Mouse (Mus musculus) heart, embryonic 13.5 days (tissue): ENCODE measurements around the gene Cpeb1. TPM values are rescaled to one million over a fixed set of nuclear protein-coding genes. Genes with fewer than 3 reads are reported as not detected.

Experiments used
- ATAC-seq: fragments of 200-750 bp; cut with Nextera tagmentation; 2 replicates; pipeline ENCODE4 v1.8.0; 2017; ENCODE audit warnings: moderate TSS enrichment; ENCODE audit not compliant: insufficient number of reproducible peaks, low FRiP score, low TSS enrichment; ENCODE audit errors: extremely low read depth
- H3K27ac ChIP-seq: fragments of 300-500 bp; sonication (generic); replicated peaks from 2 replicates; pipeline ENCODE4 v1.5.1; 2015; ENCODE audit warnings: moderate library complexity, mild to moderate bottlenecking, inconsistent platforms
- H3K27me3 ChIP-seq: fragments of 300-500 bp; sonication (generic); replicated peaks from 2 replicates; pipeline ENCODE4 v1.6.1; 2015; ENCODE audit warnings: mild to moderate bottlenecking, inconsistent platforms
- H3K36me3 ChIP-seq: fragments of 300-500 bp; sonication (generic); 2 replicates; pipeline ENCODE4 v1.6.1; 2015; ENCODE audit warnings: mild to moderate bottlenecking, inconsistent platforms
- H3K4me1 ChIP-seq: fragments of 300-500 bp; sonication (generic); 2 replicates; pipeline ENCODE4 v1.6.1; 2015; ENCODE audit warnings: inconsistent platforms
- H3K4me2 ChIP-seq: fragments of 300-500 bp; sonication (generic); 2 replicates; pipeline ENCODE4 v1.6.1; 2015; ENCODE audit warnings: inconsistent platforms, mild to moderate bottlenecking, moderate library complexity
- H3K4me3 ChIP-seq: fragments of 300-500 bp; sonication (generic); 2 replicates; pipeline ENCODE4 v1.5.1; 2015; ENCODE audit warnings: moderate library complexity, mild to moderate bottlenecking, inconsistent platforms
- H3K9ac ChIP-seq: fragments of 300-500 bp; sonication (generic); 2 replicates; pipeline ENCODE4 v1.6.1; 2015; ENCODE audit warnings: inconsistent platforms, mild to moderate bottlenecking, moderate library complexity
- H3K9me3 ChIP-seq: fragments of 300-500 bp; sonication (generic); 2 replicates; pipeline ENCODE4 v1.6.1; 2016; ENCODE audit warnings: inconsistent platforms
- WGBS: fragments of 180-500 bp; shearing (Covaris S2); methylation state at CpG from one replicate; pipeline ENCODE4 v1.1.7; 2015; ENCODE audit warnings: mixed read lengths; 5-methylcytosine and 5-hydroxymethylcytosine counted together
- polyA plus RNA-seq: library from polyadenylated mRNA; unstranded; fragments of >200 nt; fragmentation: Nextera tagmentation; extraction: Ambion mirVana; gene quantifications from 2 replicates; pipeline ENCODE4 v1.2.1, GENCODE M21; 2015

The Cpeb1 gene
- polyA plus RNA-seq, 1 experiment from 2014 or later = 2.4 TPM

DNA sequence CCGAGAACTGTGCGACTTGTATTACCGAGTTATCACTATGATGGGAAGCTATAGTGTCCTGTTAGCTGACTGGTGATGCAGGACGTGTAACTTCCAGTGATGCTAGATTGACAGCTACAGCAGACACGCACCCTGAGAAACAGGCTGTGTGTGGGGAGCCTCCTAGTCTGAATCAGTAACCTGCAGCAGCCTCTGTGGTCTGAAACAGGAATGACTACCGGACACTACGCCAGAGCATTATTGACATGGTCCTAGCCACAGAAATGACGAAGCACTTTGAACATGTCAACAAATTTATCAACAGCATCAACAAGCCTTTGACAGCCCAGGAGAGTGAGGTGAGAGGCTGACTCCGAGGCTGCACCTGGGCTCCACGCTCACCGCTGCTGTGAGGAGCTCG is 129.2 kb downstream of the Cpeb1 start:
- H3K9ac ChIP-seq = no peak overlapping the region
- H3K27ac ChIP-seq = no peak overlapping the region
- H3K9me3 ChIP-seq = no peaks in the 10 kb centered on the region
- peaks cover 6% of the 10 kb centered on the region for H3K4me1 ChIP-seq
- ATAC-seq = no peak
- 79% methylated on average over 12 of the region's 12 CpGs for WGBS
- no peaks in the 10 kb centered on the region for H3K27me3 ChIP-seq
- no peak overlapping the region for H3K4me2 ChIP-seq
- no peak overlapping the region for H3K4me3 ChIP-seq
- H3K36me3 ChIP-seq = peaks cover 21% of the 10 kb centered on the region

DNA sequence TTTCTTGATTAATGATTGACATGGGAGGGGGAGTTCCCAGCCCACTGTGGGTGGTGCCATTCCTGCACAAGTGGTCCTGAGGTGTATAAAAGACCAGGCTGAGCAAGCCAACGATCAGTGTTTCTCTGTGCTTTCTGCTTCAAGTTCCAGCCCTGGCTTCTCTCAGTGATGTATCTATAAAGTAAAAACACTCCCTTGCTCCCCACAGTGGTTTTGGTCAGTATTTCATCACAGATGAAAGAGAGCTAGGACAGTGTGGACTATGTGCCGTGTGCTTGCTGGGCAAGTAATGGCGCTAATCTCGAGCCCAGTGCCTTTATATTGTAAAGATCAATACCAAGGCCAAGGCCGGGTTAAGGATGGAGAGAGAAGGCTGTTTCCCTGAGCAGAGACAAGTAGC is 133.5 kb downstream of the Cpeb1 start:
- H3K4me3 ChIP-seq = no peak overlapping the region
- 75% methylated on average over 5 of the region's 5 CpGs for WGBS
- no peaks in the 10 kb centered on the region for H3K36me3 ChIP-seq
- H3K9ac ChIP-seq = no peak overlapping the region
- no peaks in the 10 kb centered on the region for H3K4me1 ChIP-seq
- H3K27me3 ChIP-seq = no peaks in the 10 kb centered on the region
- ATAC-seq = no peak
- H3K27ac ChIP-seq = no peak overlapping the region
- no peak overlapping the region for H3K4me2 ChIP-seq
- H3K9me3 ChIP-seq = no peaks in the 10 kb centered on the region

DNA sequence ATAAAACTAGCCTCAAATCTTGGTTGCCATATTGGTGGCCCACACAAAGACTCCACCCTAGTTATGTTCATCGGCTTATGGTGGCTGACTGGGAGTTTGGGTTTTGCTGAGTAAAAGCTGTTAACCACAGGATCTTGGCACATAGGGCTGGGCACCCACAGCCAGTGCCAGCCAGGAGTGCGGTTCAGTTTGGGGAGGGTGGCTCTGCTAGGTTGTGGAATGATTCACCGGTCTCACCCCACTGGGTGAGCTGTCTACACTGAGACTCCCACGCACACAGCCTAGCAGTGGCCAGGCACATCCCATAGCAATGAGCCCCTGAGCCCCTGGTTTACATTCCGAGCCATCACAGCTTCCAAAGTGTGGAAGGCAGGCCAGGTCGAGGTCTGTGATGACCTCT is 135.5 kb downstream of the Cpeb1 start:
- H3K36me3 ChIP-seq = no peaks in the 10 kb centered on the region
- no peak overlapping the region for H3K27ac ChIP-seq
- no peaks in the 10 kb centered on the region for H3K4me1 ChIP-seq
- no peaks in the 10 kb centered on the region for H3K9me3 ChIP-seq
- WGBS = 77% methylated on average over 6 of the region's 6 CpGs
- no peaks in the 10 kb centered on the region for H3K27me3 ChIP-seq
- no peak overlapping the region for H3K4me3 ChIP-seq
- no peak overlapping the region for H3K4me2 ChIP-seq
- no peak for ATAC-seq
- H3K9ac ChIP-seq = no peak overlapping the region

GRCm38 (mm10) chr7:81315583-81315982 is 139.7 kb downstream of the Cpeb1 start:
- Histone ChIP-seq H3K27ac (no peak overlapping the region), H3K36me3 (no peaks in the 10 kb centered on the region), H3K4me2 (no peak overlapping the region), H3K9me3 (0 out of 2 replicates have a peak, but pooled peaks cover 3% of the 10 kb centered on the region), H3K9ac (no peak overlapping the region), H3K4me3 (no peak overlapping the region), H3K27me3 (no peaks in the 10 kb centered on the region), H3K4me1 (no peaks in the 10 kb centered on the region)
- ATAC-seq = no peak
- WGBS = 62% methylated on average over 8 of the region's 8 CpGs

GRCm38 (mm10) chr7:81311581-81311980 is 143.7 kb downstream of the Cpeb1 start:
- H3K9me3 ChIP-seq = 0 out of 2 replicates have a peak, but pooled peaks cover 3% of the 10 kb centered on the region
- no peaks in the 10 kb centered on the region for H3K27me3 ChIP-seq
- H3K4me3 ChIP-seq = no peak overlapping the region
- no peak overlapping the region for H3K4me2 ChIP-seq
- H3K27ac ChIP-seq = no peak overlapping the region
- H3K4me1 ChIP-seq = 0 out of 2 replicates have a peak, but pooled peaks cover 4% of the 10 kb centered on the region
- H3K36me3 ChIP-seq = no peaks in the 10 kb centered on the region
- no peak for ATAC-seq
- H3K9ac ChIP-seq = no peak overlapping the region

- H3K4me3 ChIP-seq = no peak overlapping the region
- ATAC-seq = no peak
- H3K4me1 ChIP-seq = 0 out of 2 replicates have a peak, but pooled peaks cover 4% of the 10 kb centered on the region
- no peak overlapping the region for H3K4me2 ChIP-seq
- 89% methylated on average over 1 of the region's 1 CpGs for WGBS
- no peaks in the 10 kb centered on the region for H3K27me3 ChIP-seq
- H3K9me3 ChIP-seq = 0 out of 2 replicates have a peak, but pooled peaks cover 3% of the 10 kb centered on the region
- no peak overlapping the region for H3K27ac ChIP-seq
- H3K36me3 ChIP-seq = no peaks in the 10 kb centered on the region
- no peak overlapping the region for H3K9ac ChIP-seq
Measured at GRCm38 (mm10) chr7:81311130-81311529, 144.1 kb downstream of the Cpeb1 start.

- H3K27ac ChIP-seq = no peak overlapping the region
- no peak overlapping the region for H3K4me2 ChIP-seq
- H3K9me3 ChIP-seq = 0 out of 2 replicates have a peak, but pooled peaks cover 3% of the 10 kb centered on the region
- H3K36me3 ChIP-seq = no peaks in the 10 kb centered on the region
- 0 out of 2 replicates have a peak, but pooled peaks cover 4% of the 10 kb centered on the region for H3K4me1 ChIP-seq
- H3K27me3 ChIP-seq = no peaks in the 10 kb centered on the region
- no peak for ATAC-seq
- no peak overlapping the region for H3K9ac ChIP-seq
- WGBS = 54% methylated on average over 6 of the region's 6 CpGs
- H3K4me3 ChIP-seq = no peak overlapping the region
Measured at GRCm38 (mm10) chr7:81309247-81309646, 146.0 kb downstream of the Cpeb1 start.

- Histone ChIP-seq H3K9ac (no peak overlapping the region), H3K9me3 (0 out of 2 replicates have a peak, but pooled peaks cover 3% of the 10 kb centered on the region), H3K4me3 (no peak overlapping the region), H3K36me3 (no peaks in the 10 kb centered on the region), H3K27me3 (no peaks in the 10 kb centered on the region), H3K4me1 (0 out of 2 replicates have a peak, but pooled peaks cover 4% of the 10 kb centered on the region), H3K27ac (no peak overlapping the region), H3K4me2 (no peak overlapping the region)
- 74% methylated on average over 8 of the region's 8 CpGs for WGBS
- ATAC-seq = no peak
Measured at GRCm38 (mm10) chr7:81307735-81308134, 147.5 kb downstream of the Cpeb1 start.

DNA sequence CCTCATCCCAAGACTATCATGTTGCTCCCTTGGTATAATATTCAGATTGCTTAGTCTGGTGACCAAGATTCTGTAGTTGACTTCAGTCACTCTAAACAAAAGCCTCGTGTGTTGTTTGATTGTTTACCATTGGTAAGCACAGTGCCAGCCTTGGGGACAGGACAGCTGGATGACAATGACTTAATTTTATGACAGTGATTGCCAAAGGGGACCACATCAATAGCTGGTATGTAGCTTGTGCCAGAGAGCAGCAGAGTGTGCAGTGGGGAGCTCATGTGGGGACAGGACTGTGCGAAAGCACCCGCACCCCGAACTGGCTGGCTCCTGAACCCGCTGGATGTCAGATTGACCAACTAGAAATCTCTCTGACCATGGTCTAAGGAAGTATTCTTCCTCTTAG is 150.6 kb downstream of the Cpeb1 start:
- Histone ChIP-seq H3K36me3 (no peaks in the 10 kb centered on the region), H3K4me3 (no peak overlapping the region), H3K4me2 (no peak overlapping the region), H3K27ac (no peak overlapping the region), H3K9me3 (no peaks in the 10 kb centered on the region), H3K27me3 (no peaks in the 10 kb centered on the region), H3K4me1 (0 out of 2 replicates have a peak, but pooled peaks cover 4% of the 10 kb centered on the region), H3K9ac (no peak overlapping the region)
- 78% methylated on average over 5 of the region's 5 CpGs for WGBS
- ATAC-seq = no peak

DNA sequence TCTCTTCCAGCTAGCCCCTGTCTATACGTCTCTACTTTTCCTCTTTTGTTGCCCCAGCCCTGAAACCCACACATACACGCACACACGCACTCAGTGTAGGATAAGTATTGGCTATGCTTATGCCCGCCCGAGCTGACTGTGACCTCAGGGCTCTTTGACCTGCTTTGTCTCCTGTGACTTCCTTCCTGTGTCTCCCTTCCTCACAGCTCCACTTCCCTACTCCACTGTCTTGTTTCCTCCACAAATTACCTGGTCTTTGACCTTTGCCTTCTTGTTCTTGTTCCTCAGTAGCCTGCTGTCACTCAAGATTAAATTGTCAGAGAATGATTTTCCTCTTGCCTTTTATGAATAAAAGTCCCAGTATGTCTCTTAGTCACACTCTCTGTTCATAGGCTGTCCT is 151.2 kb downstream of the Cpeb1 start:
- Histone ChIP-seq H3K27me3 (no peaks in the 10 kb centered on the region), H3K27ac (no peak overlapping the region), H3K4me3 (no peak overlapping the region), H3K4me1 (no peaks in the 10 kb centered on the region), H3K9ac (no peak overlapping the region), H3K4me2 (no peak overlapping the region), H3K9me3 (no peaks in the 10 kb centered on the region), H3K36me3 (no peaks in the 10 kb centered on the region)
- 65% methylated on average over 5 of the region's 5 CpGs for WGBS
- ATAC-seq = no peak

- H3K4me1 ChIP-seq = no peaks in the 10 kb centered on the region
- H3K9ac ChIP-seq = no peak overlapping the region
- H3K9me3 ChIP-seq = no peaks in the 10 kb centered on the region
- H3K4me3 ChIP-seq = no peak overlapping the region
- 77% methylated on average over 2 of the region's 2 CpGs for WGBS
- H3K36me3 ChIP-seq = no peaks in the 10 kb centered on the region
- ATAC-seq = no peak
- H3K4me2 ChIP-seq = no peak overlapping the region
- no peak overlapping the region for H3K27ac ChIP-seq
- H3K27me3 ChIP-seq = no peaks in the 10 kb centered on the region
Measured at GRCm38 (mm10) chr7:81303682-81304081, 151.6 kb downstream of the Cpeb1 start.

DNA sequence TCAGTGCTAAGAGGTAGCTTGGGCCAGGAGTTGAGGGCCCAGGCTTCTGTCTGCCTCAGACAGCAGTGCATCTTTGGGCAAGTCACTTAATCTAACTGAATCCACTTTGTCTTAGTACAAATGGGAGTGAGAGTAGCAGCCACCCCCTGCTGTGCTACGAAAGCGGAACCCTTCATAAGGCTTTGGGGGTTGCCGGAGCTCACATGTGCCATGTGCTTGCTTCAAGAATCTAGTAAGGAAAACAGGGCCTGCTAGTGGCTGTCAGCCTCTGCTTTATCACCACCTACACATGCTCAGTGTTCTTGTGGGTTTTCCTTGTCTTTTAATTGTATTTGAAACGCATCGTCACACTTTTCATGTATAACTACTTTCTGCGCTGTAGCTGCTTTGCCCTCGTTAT is 153.9 kb downstream of the Cpeb1 start:
- WGBS = 71% methylated on average over 7 of the region's 7 CpGs
- Histone ChIP-seq H3K4me3 (no peak overlapping the region), H3K27me3 (no peaks in the 10 kb centered on the region), H3K4me1 (0 out of 2 replicates have a peak, but pooled peaks cover 6% of the 10 kb centered on the region), H3K4me2 (no peak overlapping the region), H3K9ac (no peak overlapping the region), H3K9me3 (no peaks in the 10 kb centered on the region), H3K27ac (no peak overlapping the region), H3K36me3 (no peaks in the 10 kb centered on the region)
- no peak for ATAC-seq
